Mouse (Mus musculus): ENCODE results near the gene Hebp2.
A peak's percentile ranks its signal among the peaks of the same experiment; 100 is the strongest.
"Not testable (repeated sequence)": the region's sequence is repeated elsewhere in the genome, so short reads cannot be mapped to it uniquely, and the experiment has no call there.

Gene Hebp2

DNA sequence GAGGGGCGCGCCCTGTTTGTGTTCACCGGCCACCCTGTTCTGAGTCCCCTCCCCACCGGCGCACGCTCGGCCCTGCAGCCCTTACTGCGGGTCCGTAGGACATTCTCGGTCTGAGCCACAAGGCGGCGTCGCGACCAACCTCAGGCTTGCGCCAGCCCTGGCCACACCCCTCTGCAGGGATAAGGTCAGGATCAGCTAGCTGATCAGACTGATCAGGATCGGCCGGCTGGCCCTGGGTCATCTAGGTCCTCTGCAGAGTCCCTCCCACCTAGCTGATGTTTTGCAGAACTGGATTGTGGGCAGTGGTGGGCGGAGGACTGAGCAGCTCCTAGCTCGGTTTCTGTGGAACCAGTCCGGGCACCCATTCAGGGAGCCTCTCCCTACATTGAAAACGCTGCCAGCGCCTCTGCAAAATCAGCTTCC lies at the start of gene Hebp2:
Hebp2 (minus strand) TSS at position 264 of the 423 bp plus-strand sequence.
- DNase-seq, result no peak

DNA sequence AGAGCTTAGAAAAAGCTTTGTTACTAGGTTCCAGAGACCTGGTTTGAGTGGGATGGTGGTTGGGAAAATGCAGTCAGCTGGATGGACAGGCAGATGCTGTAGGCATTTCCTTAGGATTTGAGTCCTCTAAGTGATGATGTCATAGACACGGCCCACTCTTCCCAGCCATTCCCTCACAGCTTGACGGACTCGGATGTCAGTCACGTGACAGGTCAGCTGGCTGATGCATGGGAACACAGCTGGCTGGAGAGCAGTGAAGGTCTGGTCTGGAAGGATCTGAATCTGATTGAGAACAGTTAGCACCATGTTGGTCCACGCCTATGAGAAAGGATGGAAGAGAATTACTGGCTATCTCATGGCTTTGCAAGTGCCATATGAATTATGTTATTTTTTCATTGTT lies 43.6 kb upstream of the Hebp2 start:
- DNase-seq, result no peak

DNA sequence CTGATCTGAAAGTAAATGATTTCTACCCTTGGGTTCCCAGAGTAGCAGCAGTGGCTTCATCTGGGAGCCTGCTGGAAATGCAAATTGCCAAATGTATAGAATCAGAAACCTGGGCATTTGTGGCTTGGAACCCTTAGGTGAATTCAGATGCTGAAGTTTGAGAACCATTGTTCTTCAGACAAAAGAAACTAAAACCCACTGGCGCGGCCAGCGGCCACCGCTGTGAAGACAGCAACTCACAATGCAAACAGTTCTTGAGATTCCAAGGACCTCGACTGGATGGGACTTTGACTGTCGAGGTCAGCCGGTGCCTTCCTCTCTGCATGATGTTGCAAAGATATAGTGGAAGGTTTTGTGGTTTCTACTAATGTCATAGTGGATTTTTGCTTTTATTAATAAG lies 38.3 kb upstream of the Hebp2 start:
- no peak for DNase-seq

DNA sequence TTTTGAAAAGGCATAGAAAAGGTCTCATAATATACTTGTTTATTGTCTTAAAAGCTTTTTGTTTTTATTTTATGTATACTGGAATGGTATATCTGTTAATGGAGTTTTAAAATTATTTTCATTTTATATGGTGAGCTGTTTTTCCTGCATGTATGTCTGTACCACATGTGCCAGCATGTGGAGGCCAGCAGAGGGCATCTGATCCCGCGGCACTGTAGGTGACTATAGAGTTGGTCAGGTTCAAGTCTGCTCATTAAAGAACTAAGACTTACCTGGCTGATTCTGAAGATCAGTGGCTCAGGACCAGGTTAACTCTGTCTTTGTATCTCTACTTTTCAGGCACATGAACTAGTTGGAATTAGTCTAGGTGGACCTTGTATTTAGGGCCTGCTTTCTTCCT lies 26.7 kb upstream of the Hebp2 start:
- DNase-seq, result no peak

DNA sequence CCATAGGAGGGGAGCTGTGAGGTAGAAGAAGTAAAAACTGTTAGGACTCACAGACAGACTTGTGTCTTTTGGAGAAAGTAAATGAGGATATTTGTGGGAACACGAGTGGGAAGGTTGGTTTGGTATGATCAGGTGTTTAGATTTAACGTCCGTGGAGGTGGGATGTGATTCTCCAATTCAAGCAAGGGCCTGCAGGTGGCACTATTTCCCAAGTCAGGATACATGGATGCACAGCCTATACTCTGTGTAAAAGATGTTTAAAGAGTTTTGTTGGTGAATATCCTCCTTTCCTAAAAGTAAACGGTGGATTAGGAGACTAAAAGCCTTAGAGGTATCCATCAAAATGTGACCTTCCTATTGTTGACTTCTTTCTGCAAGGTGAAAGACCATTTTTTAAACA lies 17.1 kb upstream of the Hebp2 start:
- peak; percentile 14 for DNase-seq

DNA sequence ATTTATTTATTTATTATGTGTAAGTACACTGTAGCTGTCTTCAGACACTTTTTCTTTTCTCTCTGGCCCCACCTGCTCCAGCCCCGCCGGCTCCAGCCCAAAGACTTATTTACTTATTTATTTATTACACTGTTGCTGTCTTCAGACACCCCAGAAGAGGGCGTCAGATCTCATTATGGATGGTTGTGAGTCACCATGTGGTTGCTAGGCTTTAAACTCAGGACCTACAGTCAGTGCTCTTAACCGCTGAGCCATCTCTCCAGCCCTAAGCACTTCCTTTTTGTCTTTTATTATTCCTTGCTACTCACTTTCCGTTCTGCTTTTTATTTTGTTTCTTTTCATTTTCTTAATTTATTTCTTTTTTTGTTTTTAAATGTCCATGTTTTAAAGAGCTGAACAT lies 15.6 kb upstream of the Hebp2 start:
- DNase-seq, result no peak

DNA sequence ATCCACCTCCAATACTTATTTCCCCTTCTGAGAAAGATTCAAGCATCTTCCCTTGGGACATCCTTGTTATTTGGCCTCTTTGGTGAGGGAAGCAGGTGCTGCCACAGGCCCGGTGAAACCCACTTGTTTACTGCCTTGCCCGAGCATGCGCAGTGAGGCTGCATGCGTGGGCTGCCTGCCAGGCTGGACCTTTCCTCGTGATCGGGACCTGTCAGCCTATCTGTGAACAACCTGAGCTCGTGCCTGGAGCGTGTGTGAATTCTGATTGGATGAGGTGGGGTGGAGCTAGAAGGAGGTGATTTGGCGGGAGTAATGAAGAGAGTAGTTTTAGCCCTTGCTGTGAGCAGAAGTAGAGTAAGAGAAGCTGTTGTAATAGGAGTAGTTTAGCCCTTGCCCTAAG lies 13.2 kb upstream of the Hebp2 start:
- not testable (repeated sequence) for DNase-seq

DNA sequence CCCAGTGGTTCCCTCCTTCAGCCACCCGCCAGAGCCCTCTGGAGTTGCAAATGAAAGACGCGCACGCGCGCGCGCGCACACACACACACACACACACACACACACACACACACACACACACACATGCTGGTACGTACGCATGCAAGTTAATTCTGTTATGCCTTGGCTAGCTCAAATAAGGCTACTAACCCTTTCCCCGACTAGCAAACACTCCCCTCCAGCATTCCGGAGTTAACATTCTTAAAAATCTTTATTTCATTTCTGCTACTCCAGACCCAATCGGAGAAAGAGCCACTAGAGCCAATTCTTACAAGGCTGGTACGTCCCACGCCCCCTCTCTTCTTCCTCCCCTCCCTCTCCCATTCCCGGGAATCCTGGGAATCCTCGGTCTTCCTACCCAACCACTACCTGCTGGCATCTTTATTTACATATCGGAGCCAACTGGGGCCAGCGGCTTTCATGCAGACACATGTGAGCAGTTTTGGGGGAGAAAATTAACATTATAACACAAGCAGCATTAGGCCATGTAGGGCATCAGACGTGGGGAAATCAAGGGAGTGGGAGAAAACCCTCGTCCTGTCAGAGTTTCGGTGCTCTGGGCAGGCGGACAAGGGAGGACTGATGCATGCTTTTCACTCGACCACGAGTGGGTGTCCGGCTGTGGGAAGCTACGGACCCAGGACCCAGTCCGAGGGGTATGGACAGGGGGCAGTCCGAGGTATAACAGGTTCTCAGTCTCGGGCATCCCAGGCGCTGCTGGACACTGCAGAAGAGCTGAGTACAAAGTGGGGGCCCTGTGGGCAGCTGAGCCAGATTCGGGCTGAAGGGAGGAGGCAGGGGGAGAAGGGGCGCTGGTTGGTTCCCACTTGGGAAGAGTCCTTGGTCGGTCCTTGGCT lies 3.7 kb upstream of the Hebp2 start:
- no peak for DNase-seq

DNA sequence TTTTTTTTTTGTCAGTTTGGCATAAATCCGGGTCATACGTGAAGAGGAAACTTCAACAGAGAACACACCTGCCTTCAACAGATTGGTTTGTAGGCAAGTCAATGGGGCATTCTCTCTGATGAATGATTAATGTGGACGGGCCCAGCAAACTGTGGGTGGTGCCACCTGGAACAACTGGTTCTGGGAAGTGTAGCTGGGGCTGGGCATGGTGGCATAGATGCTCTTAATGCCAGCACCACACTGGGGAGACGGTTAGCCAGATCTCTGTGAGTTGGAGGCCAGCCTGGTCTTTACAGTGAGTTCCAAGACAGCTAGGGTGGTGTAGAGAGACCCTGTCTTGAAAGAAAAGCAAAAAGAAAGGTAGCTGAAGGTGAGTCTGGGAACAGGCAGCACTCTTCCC lies 1.5 kb upstream of the Hebp2 start:
- DNase-seq, result no peak

DNA sequence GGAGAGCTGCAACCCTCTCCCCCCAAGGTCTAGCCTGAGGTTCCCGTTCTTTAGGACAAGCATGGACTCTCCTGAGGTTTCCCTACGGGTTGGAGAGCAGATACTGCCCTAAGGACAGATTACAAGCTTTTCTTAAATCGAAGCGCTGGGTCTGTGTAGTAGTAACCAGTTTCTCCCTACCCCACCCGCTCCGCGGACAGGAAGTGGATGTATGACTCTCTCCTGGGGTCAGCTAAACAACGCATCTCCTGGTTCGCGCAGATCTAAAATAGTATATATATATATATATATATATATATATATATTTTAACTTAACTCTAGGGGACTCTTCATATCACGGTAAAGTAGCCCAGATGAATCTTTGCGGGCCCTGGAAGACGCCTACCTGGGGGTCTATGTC lies 567 bp downstream of the Hebp2 start:
- no peak for DNase-seq

DNA sequence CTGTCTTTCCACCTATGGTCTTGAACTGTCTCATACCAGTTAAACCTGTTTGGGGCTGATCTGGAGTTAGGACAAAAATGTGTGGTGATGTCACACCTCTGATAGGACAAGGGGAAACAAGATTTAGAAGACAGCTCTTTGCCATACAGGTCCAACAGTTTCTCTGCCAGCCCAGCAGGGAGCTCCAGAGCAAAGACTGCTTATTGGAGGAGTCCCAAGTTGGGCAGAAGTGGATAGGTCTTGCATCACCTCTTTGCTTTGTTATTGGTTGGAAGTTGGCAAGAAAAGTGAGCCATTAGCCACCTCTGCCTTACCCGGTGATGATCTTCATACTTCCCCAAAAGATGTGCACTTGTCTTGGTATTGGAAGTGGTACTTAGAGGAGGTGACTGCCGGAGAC lies 9.0 kb downstream of the Hebp2 start:
- no peak for DNase-seq

DNA sequence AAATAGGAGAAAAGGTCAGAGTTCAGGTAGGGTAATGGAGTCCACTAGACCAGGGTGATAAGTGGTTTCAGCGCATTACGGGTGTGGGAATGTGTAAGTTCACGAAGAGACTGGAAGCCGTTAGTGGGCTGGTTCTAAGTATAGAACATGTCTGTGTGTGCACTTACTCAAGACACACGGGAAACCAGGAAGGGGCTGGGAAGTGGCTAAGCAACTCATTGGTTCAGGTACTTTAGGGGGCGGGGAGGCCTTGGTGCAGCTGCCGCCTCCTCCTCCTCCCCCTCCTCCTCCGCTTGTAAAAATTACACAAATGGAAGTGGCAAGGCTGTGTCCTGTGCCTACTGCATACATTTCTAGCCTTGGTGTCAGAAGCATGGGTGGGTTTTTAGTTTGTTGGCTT lies 13.6 kb downstream of the Hebp2 start:
- DNase-seq, result no peak

DNA sequence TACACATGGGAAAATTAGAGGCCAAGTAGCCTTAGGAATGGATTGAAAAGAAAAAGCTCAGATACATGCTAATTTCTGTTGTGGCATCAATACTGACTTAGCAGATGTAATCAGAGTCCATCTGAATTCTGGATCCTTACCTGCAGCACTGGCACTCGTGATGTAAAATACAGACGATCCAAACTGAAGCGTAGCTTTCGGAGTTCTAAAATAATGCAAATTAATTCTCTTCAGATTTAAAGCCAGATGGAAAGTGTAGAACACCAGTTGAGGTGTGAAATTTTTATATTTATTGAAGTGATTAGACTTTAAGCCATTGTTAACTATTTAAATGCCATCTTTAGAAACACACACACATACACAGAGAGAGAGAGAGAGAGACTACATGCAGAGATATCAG lies 15.7 kb downstream of the Hebp2 start:
- no peak for DNase-seq

DNA sequence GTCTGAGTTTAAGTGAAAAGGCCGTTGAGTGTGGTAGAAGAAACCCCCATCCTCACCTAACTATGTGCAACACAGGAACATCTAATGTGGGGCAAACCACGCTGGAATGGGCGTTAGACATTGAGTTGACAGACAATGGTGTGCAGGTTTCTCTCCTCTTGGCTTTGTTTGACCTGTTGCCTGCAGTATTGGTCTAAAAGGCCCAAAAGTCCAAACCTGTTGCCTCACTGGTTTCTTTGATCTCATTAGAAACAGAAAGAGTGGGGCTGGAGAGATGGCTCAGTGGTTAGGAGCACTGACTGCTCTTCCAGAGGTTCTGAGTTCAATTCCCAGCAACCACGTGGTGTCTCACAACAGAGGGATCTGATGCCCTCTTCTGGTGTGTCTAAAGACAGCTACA lies 16.7 kb downstream of the Hebp2 start:
- DNase-seq, result no peak

DNA sequence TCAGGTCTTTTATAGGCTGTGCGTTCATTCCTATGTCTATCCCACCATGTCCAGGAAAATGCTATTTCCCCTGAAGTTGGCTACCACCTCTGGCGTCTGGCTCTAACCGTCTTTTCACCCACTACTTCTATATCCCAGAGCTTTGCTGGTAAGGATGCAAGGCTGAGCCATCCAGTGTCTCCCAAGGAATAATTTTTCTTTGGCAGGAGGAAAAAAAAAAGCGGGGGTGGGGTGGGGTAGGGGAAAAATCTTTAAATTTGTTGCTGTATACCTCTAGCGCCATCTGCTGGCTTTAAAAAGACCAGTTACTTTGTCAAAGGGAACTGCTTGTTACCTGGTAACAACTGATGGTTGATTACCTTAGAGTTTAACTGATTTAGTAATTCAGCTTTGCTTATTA lies 17.4 kb downstream of the Hebp2 start:
- no peak for DNase-seq

DNA sequence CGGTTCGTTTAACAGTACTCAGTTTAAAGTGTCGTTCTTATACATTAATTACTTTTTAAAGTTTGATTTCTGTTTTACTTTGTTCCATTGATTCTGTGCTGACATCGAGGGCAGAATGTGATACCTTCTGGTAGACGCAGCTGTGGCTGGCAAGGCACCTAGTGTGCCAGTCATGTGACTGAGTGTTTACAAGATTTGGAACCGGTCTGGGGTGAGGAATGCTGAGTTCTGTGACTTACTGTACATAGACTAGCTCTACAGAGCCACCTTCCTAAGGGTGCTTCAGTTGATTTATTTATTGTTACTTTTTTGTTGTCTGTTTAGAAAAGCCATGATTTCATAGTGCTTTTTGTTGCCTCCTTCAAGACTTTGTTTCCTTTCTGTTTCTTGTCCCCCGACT lies 18.1 kb downstream of the Hebp2 start:
- DNase-seq, result no peak

DNA sequence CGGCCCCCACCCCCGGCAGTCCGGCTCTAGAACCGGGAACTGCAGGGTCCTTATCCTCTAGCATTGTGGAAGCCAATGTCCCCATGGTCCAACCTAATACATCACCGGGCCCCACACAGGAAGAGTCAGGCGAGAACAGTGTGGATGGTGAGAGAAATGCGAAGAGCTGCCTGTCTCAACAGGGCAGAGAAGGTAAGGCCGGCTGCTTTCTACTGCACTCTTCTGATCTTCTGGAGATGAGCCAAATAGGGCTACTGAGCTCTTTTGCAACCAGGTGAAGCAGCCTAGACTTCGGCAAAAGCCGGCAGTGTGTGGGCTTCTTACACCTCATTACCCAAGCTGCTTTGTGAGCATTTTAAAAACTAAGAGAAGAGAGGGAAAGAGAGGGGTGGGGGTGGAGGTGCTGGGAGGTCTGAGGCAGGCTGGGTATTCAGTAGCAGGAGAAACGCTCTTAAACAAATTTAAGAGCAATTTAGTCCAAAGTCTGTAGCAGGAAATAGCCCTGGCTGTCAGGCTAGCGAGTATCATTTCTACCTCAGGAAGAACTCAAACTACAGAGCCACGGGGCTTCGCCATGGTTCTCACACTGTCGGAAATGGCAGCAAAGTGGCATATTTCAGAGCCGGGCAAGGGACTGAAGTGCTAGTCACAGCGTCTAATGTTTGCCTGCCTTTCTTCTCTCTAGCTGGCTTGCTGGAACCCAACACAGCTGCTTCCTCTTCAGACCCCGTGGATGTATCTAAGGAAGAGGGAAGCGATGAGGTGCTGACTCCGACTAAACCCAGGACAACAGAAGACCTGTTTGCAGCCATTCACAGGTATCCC lies 18.8 kb downstream of the Hebp2 start:
- no peak for DNase-seq

DNA sequence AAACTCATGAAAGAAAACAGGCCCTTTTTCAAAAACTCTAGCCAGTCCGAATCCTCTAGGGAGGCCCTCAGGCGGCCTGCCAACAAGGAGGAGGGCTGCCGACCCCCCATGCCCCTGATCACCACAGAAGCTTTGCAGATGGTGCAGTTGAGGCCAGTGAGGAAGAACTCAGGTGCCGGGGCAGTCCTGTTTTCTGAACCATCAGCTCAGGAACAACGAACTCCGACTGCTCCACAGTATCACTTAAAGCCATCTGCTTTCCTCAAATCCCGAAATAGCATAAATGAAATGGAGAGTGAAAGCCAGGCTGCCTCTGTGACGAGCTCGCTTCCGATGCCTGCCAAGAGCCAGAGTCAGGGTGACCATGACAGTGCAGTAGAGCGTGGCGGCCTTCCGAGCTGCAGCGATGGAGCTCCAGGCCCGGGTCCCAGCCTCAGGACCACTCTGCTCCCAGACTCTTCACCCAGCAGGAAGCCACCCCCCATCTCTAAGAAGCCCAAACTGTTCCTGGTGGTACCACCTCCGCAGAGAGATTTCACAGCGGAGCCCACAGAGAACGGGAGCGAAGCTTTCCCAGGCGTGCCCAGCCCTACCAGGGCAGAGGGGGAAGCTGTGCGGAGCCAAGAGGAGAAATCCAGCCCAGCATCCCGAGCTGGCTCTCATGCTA lies 19.6 kb downstream of the Hebp2 start:
- peak; percentile 51 for DNase-seq

DNA sequence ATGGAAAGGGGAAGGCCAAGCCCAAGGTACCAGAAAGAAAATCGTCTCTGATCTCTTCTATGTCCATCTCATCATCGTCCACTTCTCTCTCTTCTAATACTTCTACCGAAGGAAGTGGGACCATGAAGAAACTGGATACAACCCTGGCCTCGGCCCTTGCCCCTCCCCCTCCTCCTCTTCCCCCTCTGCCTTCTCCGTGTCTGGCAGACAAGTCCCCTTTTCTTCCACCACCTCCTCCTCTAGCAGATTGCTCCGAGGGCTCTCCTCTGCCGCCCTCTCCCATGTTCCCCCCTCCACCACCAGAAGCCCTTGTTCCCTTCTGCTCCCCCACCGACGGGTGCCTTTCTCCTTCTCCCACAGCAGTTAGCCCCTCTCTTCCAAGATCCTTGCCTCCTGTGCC lies 20.1 kb downstream of the Hebp2 start:
- DNase-seq, result no peak

DNA sequence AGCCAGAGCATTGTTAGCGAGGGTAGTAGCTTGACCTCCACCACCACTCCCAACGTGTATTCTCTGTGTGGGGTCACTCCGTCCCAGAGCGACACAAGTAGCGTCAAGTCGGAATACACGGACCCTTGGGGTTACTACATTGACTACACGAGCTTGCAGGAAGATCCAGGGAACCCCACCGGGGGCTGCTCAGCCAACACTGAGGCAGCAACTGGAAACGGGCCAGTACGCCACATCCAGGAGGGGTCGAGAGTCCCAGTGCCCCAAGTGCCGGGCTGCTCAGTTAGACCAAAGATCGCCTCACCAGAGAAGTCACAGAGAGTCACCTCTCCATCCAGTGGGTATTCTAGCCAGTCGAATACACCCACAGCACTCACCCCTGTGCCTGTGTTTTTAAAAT lies 20.6 kb downstream of the Hebp2 start:
- DNase-seq, result no peak

DNA sequence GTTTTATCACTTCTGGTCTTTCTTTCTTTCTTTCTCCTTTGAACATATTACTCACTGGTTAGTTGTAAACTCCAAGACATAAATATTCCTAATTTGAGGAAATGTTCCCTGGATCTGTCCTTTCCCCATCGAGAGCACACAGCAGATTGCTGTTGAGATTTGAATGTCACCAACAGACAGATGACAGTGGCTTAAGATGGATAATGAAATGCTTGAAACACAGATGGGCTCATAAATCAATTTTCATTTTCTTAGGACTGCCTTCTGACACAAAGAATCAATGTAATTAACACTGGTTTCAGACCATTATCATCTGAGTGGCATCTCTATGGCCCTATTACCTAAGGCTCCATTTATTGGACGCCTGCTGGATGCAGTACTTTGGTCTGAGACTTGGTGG lies 23.3 kb downstream of the Hebp2 start:
- no peak for DNase-seq

DNA sequence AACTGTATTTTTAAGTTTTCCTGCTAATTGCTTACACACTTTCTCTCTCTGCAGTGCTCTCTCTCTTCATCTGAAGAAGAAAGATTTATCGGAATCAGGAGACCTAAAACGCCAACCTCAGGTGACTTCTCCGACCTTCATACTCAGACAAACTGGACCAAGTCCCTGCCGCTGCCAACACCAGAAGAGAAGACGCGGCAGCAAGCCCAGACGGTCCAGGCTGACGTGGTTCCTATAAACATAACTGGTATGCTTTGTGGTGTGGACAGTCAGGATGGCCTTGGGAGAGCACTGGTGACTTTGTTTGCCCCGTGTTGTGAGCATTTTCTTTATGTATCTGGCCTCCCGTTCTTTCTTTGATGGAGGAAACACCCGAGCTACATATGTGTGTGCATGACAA lies 34.4 kb downstream of the Hebp2 start:
- DNase-seq, result no peak

DNA sequence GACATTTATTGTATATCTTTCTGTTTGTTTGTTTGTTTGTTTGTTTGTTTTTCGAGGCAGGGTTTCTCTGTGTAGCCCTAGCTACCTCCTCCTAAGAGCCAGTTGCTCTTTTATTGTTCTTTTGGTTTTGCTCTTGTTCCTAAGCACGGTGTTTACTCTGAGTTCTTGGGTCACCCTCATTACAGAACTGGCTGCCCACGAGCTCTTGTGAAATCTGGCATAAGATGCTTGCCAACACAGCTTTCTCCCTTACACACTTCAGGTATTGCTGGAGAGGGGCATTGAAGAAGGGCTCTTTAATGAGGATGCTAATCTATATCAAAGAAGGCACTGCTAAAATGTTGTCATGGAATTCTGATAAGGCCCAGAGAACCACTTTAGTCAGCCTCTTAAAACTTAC lies 35.2 kb downstream of the Hebp2 start:
- DNase-seq, result no peak

DNA sequence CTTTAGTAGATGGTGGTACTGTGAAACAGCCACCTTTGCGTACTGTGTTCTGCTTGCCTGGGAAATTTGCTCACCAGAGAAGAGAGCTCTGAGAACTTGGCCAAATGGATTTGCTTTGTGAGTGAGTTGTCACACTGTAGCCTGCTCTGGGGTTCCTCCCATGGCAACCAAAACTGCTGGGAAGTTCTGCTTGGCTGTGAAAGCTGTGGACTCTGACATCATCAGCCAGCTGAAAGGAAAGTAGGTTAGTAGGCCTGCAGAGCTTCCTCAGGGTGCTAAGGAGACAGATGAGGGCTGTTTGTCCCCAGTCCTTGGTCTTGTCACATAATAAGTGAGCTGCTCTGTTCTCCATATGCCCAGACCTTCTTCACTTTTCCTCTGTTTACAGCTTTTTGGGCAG lies 37.3 kb downstream of the Hebp2 start:
- DNase-seq, result peak; percentile 61
